Mouse (Mus musculus) hindbrain, embryonic 11.5 days (tissue): Measurements from ENCODE around the gene Miox. TPM values are rescaled to one million over a fixed set of nuclear protein-coding genes. Genes with fewer than 3 reads are reported as not detected.

ENCODE experiments used
- ATAC-seq: fragments of 200-750 bp; cut with Nextera tagmentation; 2 replicates; pipeline ENCODE4 v1.8.0; 2017; ENCODE audit warnings: mild to moderate bottlenecking, moderate TSS enrichment, moderate library complexity; ENCODE audit not compliant: low FRiP score
- DNase-seq: peaks from one replicate; pipeline ENCODE4 v3.0.0-alpha.2; 2015; ENCODE audit warnings: low spot score
- H3K27ac ChIP-seq: fragments of 300-500 bp; sonication (generic); 2 replicates; pipeline ENCODE4 v1.5.1; 2014; ENCODE audit warnings: mild to moderate bottlenecking, low read depth, low read length
- H3K27me3 ChIP-seq: fragments of 300-500 bp; sonication (generic); 2 replicates; pipeline ENCODE4 v1.6.1; 2014; ENCODE audit warnings: mild to moderate bottlenecking, low read length, moderate library complexity, mixed read lengths; ENCODE audit not compliant: control insufficient read depth, insufficient read depth
- H3K36me3 ChIP-seq: fragments of 300-500 bp; sonication (generic); 2 replicates; pipeline ENCODE4 v1.6.1; 2014; ENCODE audit warnings: mild to moderate bottlenecking, low read length, moderate library complexity, mixed read lengths; ENCODE audit not compliant: control insufficient read depth, insufficient read depth
- H3K4me1 ChIP-seq: fragments of 300-500 bp; sonication (generic); replicated peaks from 2 replicates; pipeline ENCODE4 v1.6.1; 2014; ENCODE audit warnings: low read length, mixed read lengths; ENCODE audit not compliant: control insufficient read depth, insufficient read depth
- H3K4me2 ChIP-seq: fragments of 300-500 bp; sonication (generic); replicated peaks from 2 replicates; pipeline ENCODE4 v1.6.1; 2014; ENCODE audit warnings: mild to moderate bottlenecking, low read depth, low read length
- H3K4me3 ChIP-seq: fragments of 300-500 bp; sonication (generic); 2 replicates; pipeline ENCODE4 v1.5.1; 2014; ENCODE audit warnings: low read depth, low read length
- H3K9ac ChIP-seq: fragments of 300-500 bp; sonication (generic); 2 replicates; pipeline ENCODE4 v1.6.1; 2014; ENCODE audit warnings: low read depth, low read length
- H3K9me3 ChIP-seq: fragments of 300-500 bp; sonication (generic); 2 replicates; pipeline ENCODE4 v1.6.1; 2016; ENCODE audit warnings: low read length; ENCODE audit not compliant: control insufficient read depth
- WGBS: fragments of 180-500 bp; shearing (Covaris S2); extraction: QIAGEN DNeasy Blood & Tissue Kit; methylation state at CpG from one replicate; pipeline ENCODE4 v1.1.7; 2014; 5-methylcytosine and 5-hydroxymethylcytosine counted together
- polyA plus RNA-seq: library from polyadenylated mRNA; unstranded; fragments of >200 nt; fragmentation: Nextera tagmentation; extraction: Ambion mirVana; gene quantifications from 2 replicates; pipeline ENCODE4 v1.2.1, GENCODE M21; 2014

Miox gene
- polyA plus RNA-seq, 1 experiment from 2014 or later, result not detected

GRCm38 (mm10) chr15:89376040-89376439 lies 41.8 kb downstream of the Miox start:
- H3K4me3 ChIP-seq, result no peak overlapping the region
- peaks cover 32% of the 10 kb centered on the region for H3K27me3 ChIP-seq
- H3K4me2 ChIP-seq, result no peak overlapping the region
- no peak overlapping the region for H3K27ac ChIP-seq
- peaks cover 5% of the 10 kb centered on the region; the same call in 1 of the 2 replicates for H3K36me3 ChIP-seq
- H3K4me1 ChIP-seq, result peaks cover 4% of the 10 kb centered on the region
- no peak for DNase-seq
- no peak overlapping the region for H3K9ac ChIP-seq
- no peaks in the 10 kb centered on the region for H3K9me3 ChIP-seq
- WGBS, result 87% methylated on average over 7 of the region's 7 CpGs
- no peak for ATAC-seq

DNA sequence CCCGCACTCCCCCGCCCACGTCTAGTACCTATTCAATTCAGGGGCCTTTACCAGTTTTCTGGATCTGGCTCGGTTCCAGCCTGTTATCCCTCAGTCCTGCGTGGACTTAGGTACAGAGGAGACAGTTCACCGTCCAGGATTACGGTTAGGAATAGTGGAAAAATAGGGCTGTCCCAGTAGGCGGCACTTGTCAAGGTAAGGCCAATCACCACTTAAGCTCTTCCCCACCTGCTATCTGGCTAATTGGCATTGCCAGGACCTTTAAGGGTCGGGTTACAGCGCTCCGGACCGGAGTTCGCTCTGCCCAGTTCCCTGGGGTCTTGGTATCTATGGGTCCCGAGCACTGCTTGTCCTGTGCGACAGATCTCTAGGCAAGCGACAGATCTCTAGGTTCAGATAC lies 42.8 kb downstream of the Miox start, which contains the start of gene Tymp:
Gene Tymp (minus strand): TSS at position 83 of the 400 bp plus-strand sequence.
- 18% methylated on average over 16 of the region's 16 CpGs for WGBS
- Histone ChIP-seq H3K27ac (no peak within 1 kb of the TSS), H3K4me2 (no peak within 1 kb of the TSS), H3K27me3 (peaks cover 32% of the 10 kb centered on the region), H3K9me3 (no peaks in the 10 kb centered on the region), H3K9ac (no peak within 1 kb of the TSS), H3K4me1 (peaks cover 4% of the 10 kb centered on the region), H3K36me3 (no peaks in the 10 kb centered on the region), H3K4me3 (no peak within 1 kb of the TSS)
- no peak for DNase-seq
- ATAC-seq, result no peak

- H3K4me1 ChIP-seq, result peaks cover 4% of the 10 kb centered on the region
- H3K27ac ChIP-seq, result no peak overlapping the region
- peak; percentile 36 for DNase-seq
- H3K27me3 ChIP-seq, result peaks cover 32% of the 10 kb centered on the region
- H3K36me3 ChIP-seq, result no peaks in the 10 kb centered on the region
- H3K4me2 ChIP-seq, result no peak overlapping the region
- H3K9ac ChIP-seq, result no peak overlapping the region
- 5% methylated on average over 17 of the region's 18 CpGs for WGBS
- H3K4me3 ChIP-seq, result no peak overlapping the region
- H3K9me3 ChIP-seq, result no peaks in the 10 kb centered on the region
- ATAC-seq, result no peak
These were observed 43.2 kb downstream of the Miox start for GRCm38 (mm10) chr15:89377362-89377761.

GRCm38 (mm10) chr15:89377938-89378828 lies 44.0 kb downstream of the Miox start:
- Histone ChIP-seq H3K9ac (peak overlapping the region; percentile 35), H3K27ac (no peak overlapping the region), H3K9me3 (no peaks in the 10 kb centered on the region), H3K4me3 (peak overlapping the region; percentile 32), H3K27me3 (peaks cover 32% of the 10 kb centered on the region), H3K4me1 (peaks cover under 1% of the 10 kb centered on the region), H3K36me3 (no peaks in the 10 kb centered on the region), H3K4me2 (peak overlapping the region; percentile 62)
- ATAC-seq, result no peak
- WGBS, result 10% methylated on average over 41 of the region's 46 CpGs
- no peak for DNase-seq

DNA sequence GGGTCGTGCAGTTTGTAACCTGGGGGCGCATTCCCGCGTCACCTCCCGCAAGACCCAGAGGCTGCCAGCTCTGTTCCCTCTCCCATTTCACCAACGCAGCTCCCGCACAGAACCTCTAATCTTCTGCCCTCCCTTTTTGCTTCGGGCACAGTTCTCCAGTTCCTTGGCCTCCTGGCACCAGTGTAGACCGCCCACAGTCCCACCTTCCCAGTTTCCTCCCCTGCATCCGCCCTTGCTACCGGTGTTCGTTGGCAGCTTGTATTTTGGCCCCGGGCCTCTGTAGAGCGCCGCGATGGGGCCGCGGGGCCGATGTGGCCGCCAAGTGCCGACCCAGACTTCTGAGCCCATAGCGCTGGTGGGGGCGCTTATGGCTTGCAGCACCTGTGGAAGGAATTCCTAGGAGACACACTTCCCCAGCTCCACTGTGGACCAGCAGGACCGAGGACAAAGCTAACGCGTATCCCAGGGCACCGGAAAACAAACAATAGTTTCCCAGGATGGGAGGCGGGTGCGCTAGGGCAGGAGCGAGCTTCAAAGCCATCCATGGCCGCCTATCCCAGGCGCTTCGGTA lies 44.7 kb downstream of the Miox start, which contains the start of gene Odf3b:
Gene Odf3b (minus strand): TSS at position 452 of the 571 bp plus-strand sequence.
- Histone ChIP-seq H3K27me3 (peaks cover 32% of the 10 kb centered on the region), H3K9me3 (no peaks in the 10 kb centered on the region), H3K4me3 (peak within 1 kb of the TSS; percentile 32), H3K4me2 (peak within 1 kb of the TSS; percentile 62), H3K36me3 (no peaks in the 10 kb centered on the region), H3K27ac (no peak within 1 kb of the TSS), H3K4me1 (no peaks in the 10 kb centered on the region; the same call in 1 of the 2 replicates), H3K9ac (peak within 1 kb of the TSS; percentile 35)
- DNase-seq, result peak; percentile 52
- WGBS, result under 1% methylated on average over 33 of the region's 33 CpGs
- ATAC-seq, result no peak; the same call in 1 of the 2 replicates

GRCm38 (mm10) chr15:89379429-89379828 lies 45.2 kb downstream of the Miox start:
- Histone ChIP-seq H3K9ac (peak overlapping the region; percentile 35), H3K4me3 (peak overlapping the region; percentile 32), H3K4me1 (no peaks in the 10 kb centered on the region; the same call in 1 of the 2 replicates), H3K36me3 (no peaks in the 10 kb centered on the region), H3K27me3 (peaks cover 32% of the 10 kb centered on the region), H3K27ac (no peak overlapping the region), H3K9me3 (no peaks in the 10 kb centered on the region), H3K4me2 (peak overlapping the region; percentile 62)
- DNase-seq (no peak), ATAC-seq (no peak)
- WGBS, result 18% methylated on average over 10 of the region's 10 CpGs

- WGBS, result 91% methylated on average over 7 of the region's 7 CpGs
- Histone ChIP-seq H3K4me1 (no peaks in the 10 kb centered on the region; the same call in 1 of the 2 replicates), H3K9ac (no peak within 1 kb of the TSS), H3K27me3 (peaks cover 1% of the 10 kb centered on the region), H3K4me3 (no peak within 1 kb of the TSS), H3K4me2 (no peak within 1 kb of the TSS), H3K27ac (no peak within 1 kb of the TSS), H3K36me3 (no peaks in the 10 kb centered on the region), H3K9me3 (no peaks in the 10 kb centered on the region)
- no peak for DNase-seq
- no peak for ATAC-seq
These were observed 50.4 kb downstream of the Miox start, which contains the start of gene Klhdc7b for GRCm38 (mm10) chr15:89384617-89385016. Gene Klhdc7b, plus strand, starts transcription at chr15:89384917.
